Mouse (Mus musculus) ES-Bruce4 (cell line): ENCODE data around the gene Map3k7.

Experiments used
- CTCF ChIP-seq: IDR thresholded peaks from one replicate; pipeline ENCODE4 v1.8.1; 2011; ENCODE audit warnings: low read depth, low read length
- POLR2A ChIP-seq: IDR thresholded peaks from one replicate; pipeline ENCODE4 v1.8.1; 2011; ENCODE audit warnings: low read length; ENCODE audit not compliant: insufficient read depth

DNA sequence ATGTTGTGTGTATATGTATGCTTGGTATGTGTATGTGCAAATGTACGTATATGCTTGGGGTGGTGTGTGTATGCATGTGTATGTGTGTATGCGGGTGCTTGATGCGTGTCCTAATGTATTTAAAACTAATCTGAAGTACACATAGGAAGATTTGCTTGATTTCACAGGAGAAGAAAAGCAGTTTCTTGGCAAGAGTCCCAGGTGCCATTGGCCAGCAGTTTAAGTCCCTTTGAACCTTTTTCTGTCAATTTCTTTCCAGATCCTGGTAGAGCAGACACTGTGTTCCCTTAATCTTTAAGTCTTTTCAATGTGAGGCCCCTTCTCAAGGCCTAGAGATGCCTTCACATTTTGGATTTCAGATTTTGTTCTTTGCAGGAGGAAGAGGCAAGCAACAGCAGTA lies 99.4 kb downstream of the Map3k7 start:
- TF ChIP-seq CTCF (no peak), POLR2A (no peak)
